Mouse (Mus musculus) lung, postnatal 0 days (tissue): Measurements from ENCODE around the gene Nelfcd. TPM values are rescaled to one million over a fixed set of nuclear protein-coding genes. Genes with fewer than 3 reads are reported as not detected.

Source experiments
- ATAC-seq: fragments of 200-750 bp; cut with Nextera tagmentation; 2 replicates; pipeline ENCODE4 v1.8.0; 2017; ENCODE audit warnings: moderate library complexity
- DNase-seq: peaks from one replicate; pipeline ENCODE4 v3.0.0-alpha.2; 2016; ENCODE audit warnings: low spot score
- H3K27ac ChIP-seq: fragments of 300-500 bp; sonication (generic); 2 replicates; pipeline ENCODE4 v1.5.1; 2014; ENCODE audit warnings: antibody characterized with exemption, mild to moderate bottlenecking, low read length, mixed read lengths
- H3K27me3 ChIP-seq: fragments of 300-500 bp; sonication (generic); replicated peaks from 2 replicates; pipeline ENCODE4 v1.6.1; 2014; ENCODE audit warnings: low read length, mixed read lengths; ENCODE audit not compliant: insufficient read depth
- H3K36me3 ChIP-seq: fragments of 300-500 bp; sonication (generic); 2 replicates; pipeline ENCODE4 v1.6.1; 2014; ENCODE audit warnings: low read length, mixed read lengths; ENCODE audit not compliant: insufficient read depth
- H3K4me1 ChIP-seq: fragments of 300-500 bp; sonication (generic); 2 replicates; pipeline ENCODE4 v1.6.1; 2014; ENCODE audit warnings: antibody characterized with exemption, low read depth, low read length, mixed read lengths; ENCODE audit not compliant: insufficient read depth
- H3K4me2 ChIP-seq: fragments of 300-500 bp; sonication (generic); replicated peaks from 2 replicates; pipeline ENCODE4 v1.6.1; 2014; ENCODE audit warnings: low read depth, mild to moderate bottlenecking, low read length, moderate library complexity, mixed read lengths
- H3K4me3 ChIP-seq: fragments of 300-500 bp; sonication (generic); 2 replicates; pipeline ENCODE4 v1.5.1; 2014; ENCODE audit warnings: low read depth, low read length
- H3K9ac ChIP-seq: fragments of 300-500 bp; sonication (generic); replicated peaks from 2 replicates; pipeline ENCODE4 v1.6.1; 2014; ENCODE audit warnings: low read depth, mild to moderate bottlenecking
- H3K9me3 ChIP-seq: fragments of 300-500 bp; sonication (generic); 2 replicates; pipeline ENCODE4 v1.6.1; 2016; ENCODE audit warnings: low read length, mixed read lengths
- CTCF ChIP-seq: IDR thresholded peaks from 2 replicates; pipeline ENCODE4 v1.5.1; 2016; ENCODE audit warnings: antibody characterized with exemption, mild to moderate bottlenecking
- EP300 ChIP-seq: IDR thresholded peaks from 2 replicates; pipeline ENCODE4 v1.6.1; 2016; ENCODE audit warnings: antibody characterized with exemption, mild to moderate bottlenecking, control low read depth
- WGBS: fragments of 180-500 bp; shearing (Covaris S2); extraction: QIAGEN DNeasy Blood & Tissue Kit; methylation state at CpG from one replicate; pipeline ENCODE4 v1.1.7; 2014; 5-methylcytosine and 5-hydroxymethylcytosine counted together
- polyA plus RNA-seq: library from polyadenylated mRNA; unstranded; fragments of >200 nt; fragmentation: Nextera tagmentation; extraction: Ambion mirVana; gene quantifications from 2 replicates; pipeline ENCODE4 v1.2.1, GENCODE M21; 2015

Gene Nelfcd
- polyA plus RNA-seq, 1 experiment from 2014 or later, result 59.1 TPM

GRCm38 (mm10) chr2:174463789-174464523 lies 48.4 kb downstream of the Nelfcd start, which contains the start of gene Atp5e:
Gene Atp5e, minus strand, starts transcription at chr2:174464105.
- 3% methylated on average over 48 of the region's 48 CpGs for WGBS
- Histone ChIP-seq H3K9me3 (no peaks in the 10 kb centered on the region), H3K4me2 (peak within 1 kb of the TSS; percentile 94), H3K9ac (peak within 1 kb of the TSS; percentile 71), H3K4me3 (peak within 1 kb of the TSS; percentile 69), H3K27me3 (no peaks in the 10 kb centered on the region), H3K4me1 (peaks cover 8% of the 10 kb centered on the region; the same call in 1 of the 2 replicates), H3K27ac (peak within 1 kb of the TSS; percentile 71; the same call in 1 of the 2 replicates), H3K36me3 (no peaks in the 10 kb centered on the region)
- peak; percentile 98 for DNase-seq
- TF ChIP-seq EP300 (no peak), CTCF (peak; percentile 20; the same call in 1 of the 2 replicates)
- peak; percentile 100 for ATAC-seq

GRCm38 (mm10) chr2:174470333-174470732 lies 54.7 kb downstream of the Nelfcd start:
- Histone ChIP-seq H3K4me3 (no peak overlapping the region), H3K27ac (no peak overlapping the region), H3K4me2 (no peak overlapping the region), H3K36me3 (no peaks in the 10 kb centered on the region), H3K27me3 (no peaks in the 10 kb centered on the region), H3K9ac (no peak overlapping the region), H3K4me1 (peaks cover 6% of the 10 kb centered on the region; the same call in 1 of the 2 replicates), H3K9me3 (no peaks in the 10 kb centered on the region)
- no peak for DNase-seq
- 45% methylated on average over 4 of the region's 4 CpGs for WGBS
- no peak for ATAC-seq
- TF ChIP-seq CTCF (no peak), EP300 (no peak)

DNA sequence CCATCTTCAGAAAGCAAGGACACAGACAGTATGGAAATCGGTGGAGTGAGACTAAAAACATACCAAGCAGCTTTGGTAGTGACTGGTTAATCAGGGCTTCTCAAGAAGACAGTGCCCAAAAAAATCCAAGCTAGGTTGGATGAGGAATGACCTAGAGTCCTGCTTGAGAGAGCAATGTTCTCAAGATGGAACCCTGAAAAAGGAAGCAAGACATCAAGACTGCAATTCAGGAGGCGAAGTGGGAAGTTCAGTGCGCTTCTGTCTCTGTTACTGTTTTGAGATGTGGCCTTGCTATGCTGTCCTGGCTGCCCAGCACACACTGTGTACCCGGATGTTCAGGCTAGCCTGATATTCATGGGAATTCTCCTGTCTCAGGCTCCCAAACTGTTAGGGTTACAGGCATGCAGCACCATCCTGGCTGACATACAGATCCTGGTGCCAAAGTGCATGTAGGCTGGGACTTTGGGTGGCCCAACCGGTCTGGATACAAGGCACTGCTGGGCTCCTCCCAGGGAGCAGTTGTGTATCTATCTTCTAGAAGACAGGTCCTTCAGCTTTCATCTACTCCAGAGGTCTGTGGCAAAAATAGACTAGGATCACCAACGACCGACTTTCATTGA lies 55.3 kb downstream of the Nelfcd start:
- Histone ChIP-seq H3K4me1 (peaks cover 6% of the 10 kb centered on the region; the same call in 1 of the 2 replicates), H3K4me3 (no peak overlapping the region), H3K4me2 (no peak overlapping the region), H3K27me3 (no peaks in the 10 kb centered on the region), H3K36me3 (no peaks in the 10 kb centered on the region), H3K9ac (no peak overlapping the region), H3K27ac (no peak overlapping the region), H3K9me3 (no peaks in the 10 kb centered on the region)
- TF ChIP-seq EP300 (no peak), CTCF (no peak)
- 84% methylated on average over 7 of the region's 7 CpGs for WGBS
- DNase-seq (no peak), ATAC-seq (no peak)

GRCm38 (mm10) chr2:174472407-174472806 lies 56.8 kb downstream of the Nelfcd start:
- DNase-seq, result no peak
- peak overlapping the region; percentile 88 for H3K27ac ChIP-seq
- no peaks in the 10 kb centered on the region for H3K27me3 ChIP-seq
- peak overlapping the region; percentile 79 for H3K4me2 ChIP-seq
- TF ChIP-seq EP300, result no peak
- no peak for TF ChIP-seq CTCF
- peak overlapping the region; percentile 68 for H3K4me3 ChIP-seq
- H3K4me1 ChIP-seq, result peaks cover 6% of the 10 kb centered on the region; the same call in 1 of the 2 replicates
- peak; percentile 25 for ATAC-seq
- H3K36me3 ChIP-seq, result no peaks in the 10 kb centered on the region
- no peaks in the 10 kb centered on the region for H3K9me3 ChIP-seq
- H3K9ac ChIP-seq, result peak overlapping the region; percentile 79
- 7% methylated on average over 30 of the region's 30 CpGs for WGBS

DNA sequence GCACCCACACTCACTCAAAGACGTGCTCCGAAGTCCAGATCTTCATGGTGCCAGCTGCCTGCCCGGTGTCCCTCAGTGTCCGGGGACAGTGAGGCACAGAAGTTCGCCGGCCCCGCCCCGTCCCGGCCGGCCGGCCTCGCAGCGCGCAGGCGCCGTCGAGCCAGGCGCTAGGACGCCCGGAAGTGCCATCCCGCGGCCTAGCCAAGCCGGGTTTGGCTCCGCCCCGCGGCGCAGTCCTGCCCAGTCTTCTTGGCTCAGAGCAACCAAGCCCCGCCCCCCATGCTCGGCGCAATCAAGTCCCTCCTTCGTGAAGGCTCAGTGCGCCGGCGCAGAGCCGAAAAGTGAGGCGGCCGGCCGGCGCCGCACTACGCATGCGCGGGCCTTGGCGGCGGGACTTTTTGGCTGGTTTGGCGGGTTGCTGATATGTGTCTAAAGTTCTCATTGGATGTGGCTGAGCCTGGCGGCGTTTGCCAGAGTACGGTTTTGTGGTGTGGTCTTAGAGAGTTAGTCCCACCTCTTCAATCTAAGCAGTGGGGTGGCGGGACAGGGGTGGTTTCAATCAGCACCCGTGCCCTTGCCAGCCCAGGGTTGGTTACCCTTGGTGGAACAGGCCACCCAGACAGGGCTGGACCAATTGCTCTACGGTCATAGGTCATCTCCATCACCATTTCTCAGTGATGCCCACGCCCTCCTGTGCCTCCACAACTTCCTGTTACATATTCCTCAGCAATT lies 57.4 kb downstream of the Nelfcd start, which contains the start of gene Prelid3b:
Prelid3b (minus strand) TSS at position 264 of the 732 bp plus-strand sequence.
- ATAC-seq, result peak; percentile 98
- under 1% methylated on average over 49 of the region's 53 CpGs for WGBS
- peak within 1 kb of the TSS; percentile 79 for H3K4me2 ChIP-seq
- H3K4me3 ChIP-seq, result peak within 1 kb of the TSS; percentile 68
- no peaks in the 10 kb centered on the region for H3K9me3 ChIP-seq
- peaks cover 6% of the 10 kb centered on the region; the same call in 1 of the 2 replicates for H3K4me1 ChIP-seq
- no peak for TF ChIP-seq CTCF
- TF ChIP-seq EP300, result no peak
- peak; percentile 99 for DNase-seq
- no peaks in the 10 kb centered on the region for H3K36me3 ChIP-seq
- peak within 1 kb of the TSS; percentile 88 for H3K27ac ChIP-seq
- no peaks in the 10 kb centered on the region for H3K27me3 ChIP-seq
- peak within 1 kb of the TSS; percentile 79 for H3K9ac ChIP-seq

DNA sequence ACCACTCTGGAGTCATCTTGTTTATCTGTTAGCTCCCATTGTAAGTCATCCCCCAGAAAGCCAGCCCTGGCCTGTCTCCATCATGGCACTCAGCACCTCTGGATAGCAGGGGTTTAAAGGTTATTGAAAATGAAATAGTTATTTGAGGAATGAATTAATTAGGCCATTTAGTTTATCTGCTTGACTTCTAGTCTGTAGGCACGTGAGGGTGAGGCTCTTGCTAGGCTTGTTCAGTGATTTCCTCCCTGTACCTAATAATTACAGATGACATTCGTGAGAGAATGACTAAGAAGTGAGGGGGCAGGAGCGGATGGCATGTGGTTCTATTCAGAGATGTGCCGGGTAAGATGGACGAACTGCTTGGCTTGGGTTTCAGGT lies 57.9 kb downstream of the Nelfcd start:
- peaks cover 6% of the 10 kb centered on the region; the same call in 1 of the 2 replicates for H3K4me1 ChIP-seq
- H3K9ac ChIP-seq, result no peak overlapping the region
- ATAC-seq (no peak), DNase-seq (no peak)
- no peaks in the 10 kb centered on the region for H3K36me3 ChIP-seq
- no peak for TF ChIP-seq CTCF
- TF ChIP-seq EP300, result no peak
- H3K27me3 ChIP-seq, result no peaks in the 10 kb centered on the region
- 67% methylated on average over 5 of the region's 5 CpGs for WGBS
- no peak overlapping the region for H3K4me3 ChIP-seq
- peak overlapping the region; percentile 66 for H3K4me2 ChIP-seq
- H3K9me3 ChIP-seq, result no peaks in the 10 kb centered on the region
- no peak overlapping the region for H3K27ac ChIP-seq

Other genes starting within 250 kb of the Nelfcd start
- gene Gnas, start 131.5 kb upstream of the Nelfcd start, polyA plus RNA-seq, result 1,238 and 1,252 TPM in 2 replicates
- 4.8 and 9.6 TPM in 2 replicates for gene Gm20721, start 69.1 kb upstream of the Nelfcd start, polyA plus RNA-seq
- 208 and 222 TPM in 2 replicates for gene Ctsz, start 23.2 kb downstream of the Nelfcd start, polyA plus RNA-seq
- gene Tubb1, start 34.9 kb downstream of the Nelfcd start, polyA plus RNA-seq, result 10.5 and 11.3 TPM in 2 replicates
- 591 and 652 TPM in 2 replicates for gene Atp5e, start 48.3 kb downstream of the Nelfcd start, polyA plus RNA-seq
- gene Prelid3b, start 57.3 kb downstream of the Nelfcd start, polyA plus RNA-seq, result 64.9 and 68.9 TPM in 2 replicates
- 0.02 TPM in 1 of 2 replicates, not detected in the other for gene Zfp831, start 227.7 kb downstream of the Nelfcd start, polyA plus RNA-seq